Mouse (Mus musculus) forebrain, postnatal 0 days (tissue): ENCODE measurements around the gene Fam222a. TPM values are rescaled to one million over a fixed set of nuclear protein-coding genes. Genes with fewer than 3 reads are reported as not detected.
A peak's percentile ranks its signal among the peaks of the same experiment; 100 is the strongest.

Experiments used
- ATAC-seq: fragments of 200-750 bp; cut with Nextera tagmentation; 2 replicates; pipeline ENCODE4 v1.8.0; 2017; ENCODE audit warnings: mild to moderate bottlenecking, moderate library complexity
- DNase-seq: peaks from one replicate; pipeline ENCODE4 v3.0.0-alpha.2; 2015
- H3K27ac ChIP-seq: fragments of 300-500 bp; sonication (generic); 2 replicates; pipeline ENCODE4 v1.5.1; 2014; ENCODE audit warnings: low read depth, mild to moderate bottlenecking, antibody characterized with exemption, low read length, moderate library complexity, mixed read lengths
- H3K27me3 ChIP-seq: fragments of 300-500 bp; sonication (generic); 2 replicates; pipeline ENCODE4 v1.6.1; 2014; ENCODE audit warnings: mild to moderate bottlenecking, low read length, mixed read lengths; ENCODE audit not compliant: insufficient read depth
- H3K36me3 ChIP-seq: fragments of 300-500 bp; sonication (generic); 2 replicates; pipeline ENCODE4 v1.6.1; 2014; ENCODE audit warnings: mild to moderate bottlenecking, moderate library complexity; ENCODE audit not compliant: insufficient read depth
- H3K4me1 ChIP-seq: fragments of 300-500 bp; sonication (generic); 2 replicates; pipeline ENCODE4 v1.6.1; 2014; ENCODE audit warnings: antibody characterized with exemption; ENCODE audit not compliant: insufficient read depth
- H3K4me2 ChIP-seq: fragments of 300-500 bp; sonication (generic); 2 replicates; pipeline ENCODE4 v1.6.1; 2014; ENCODE audit warnings: low read depth, mild to moderate bottlenecking, moderate library complexity
- H3K4me3 ChIP-seq: fragments of 300-500 bp; sonication (generic); 2 replicates; pipeline ENCODE4 v1.5.1; 2014; ENCODE audit warnings: low read depth, low read length, mixed read lengths
- H3K9ac ChIP-seq: fragments of 300-500 bp; sonication (generic); 2 replicates; pipeline ENCODE4 v1.6.1; 2014; ENCODE audit warnings: mild to moderate bottlenecking
- H3K9me3 ChIP-seq: fragments of 300-500 bp; sonication (generic); 2 replicates; pipeline ENCODE4 v1.6.1; 2016; ENCODE audit warnings: low read length
- CTCF ChIP-seq: sonication (generic); IDR thresholded peaks from 2 replicates; pipeline ENCODE4 v1.5.1; 2016; ENCODE audit warnings: antibody characterized with exemption, control low read depth, low read depth
- WGBS: fragments of 180-500 bp; shearing (Covaris S2); extraction: QIAGEN DNeasy Blood & Tissue Kit; methylation state at CpG from one replicate; pipeline ENCODE4 v1.1.7; 2014; 5-methylcytosine and 5-hydroxymethylcytosine counted together
- polyA plus RNA-seq: library from polyadenylated mRNA; unstranded; fragments of >200 nt; fragmentation: Nextera tagmentation; extraction: Ambion mirVana; gene quantifications from 2 replicates; pipeline ENCODE4 v1.2.1, GENCODE M21; 2015
- total RNA-seq: library from RNA; depleted of rRNA; stranded (reverse); fragments of >200 nt; gene quantifications from 2 replicates; pipeline ENCODE4 v1.2.3, GENCODE M21; 2014; rRNA removed

The Fam222a gene
- total RNA-seq: 6.2 and 8.2 TPM in 2 replicates
- 2.9 and 3.4 TPM in 2 replicates for polyA plus RNA-seq

- Histone ChIP-seq H3K4me3 (peak within 1 kb of the TSS; percentile 76), H3K27me3 (peaks cover 6% of the 10 kb centered on the region; the same call in 1 of the 2 replicates), H3K4me1 (peaks cover 26% of the 10 kb centered on the region), H3K9ac (peak within 1 kb of the TSS; percentile 65), H3K4me2 (peak within 1 kb of the TSS; percentile 83), H3K36me3 (no peaks in the 10 kb centered on the region), H3K27ac (peak within 1 kb of the TSS; percentile 81), H3K9me3 (no peaks in the 10 kb centered on the region)
- TF ChIP-seq CTCF: peak; percentile 74
- WGBS: 1% methylated on average over 61 of the region's 72 CpGs
- ATAC-seq (peak; percentile 63), DNase-seq (peak; percentile 81)
These were observed at the start of gene Fam222a for GRCm38 (mm10) chr5:114567565-114568197. Gene Fam222a, plus strand, starts transcription at chr5:114568016.

DNA sequence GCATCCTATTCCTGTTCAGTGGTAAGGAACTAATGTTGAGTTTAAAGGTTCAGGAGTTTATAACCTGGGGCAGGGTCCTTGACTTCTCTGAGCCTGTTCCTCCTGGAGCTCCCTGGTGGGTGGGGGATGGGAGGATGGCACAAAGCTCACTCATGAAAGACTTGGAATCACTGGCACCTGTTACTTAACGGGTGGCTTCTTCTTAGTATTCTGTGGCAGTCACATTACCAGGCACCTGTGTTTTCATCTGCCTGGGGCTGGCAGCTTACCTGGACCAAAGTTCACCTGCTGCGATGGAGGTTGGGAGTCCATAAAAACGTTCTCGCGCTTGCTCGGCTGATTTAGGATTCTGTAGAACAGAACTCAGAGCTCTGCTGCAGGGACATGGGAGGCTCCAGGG lies 39.5 kb upstream of the Fam222a start:
- Histone ChIP-seq H3K9me3 (no peaks in the 10 kb centered on the region), H3K27me3 (no peaks in the 10 kb centered on the region), H3K27ac (no peak overlapping the region), H3K4me2 (no peak overlapping the region), H3K36me3 (no peaks in the 10 kb centered on the region), H3K4me3 (no peak overlapping the region), H3K9ac (no peak overlapping the region), H3K4me1 (no peaks in the 10 kb centered on the region)
- TF ChIP-seq CTCF: no peak
- DNase-seq (no peak), ATAC-seq (no peak)
- WGBS: 83% methylated on average over 6 of the region's 6 CpGs

- no peaks in the 10 kb centered on the region for H3K9me3 ChIP-seq
- 35% methylated on average over 6 of the region's 6 CpGs for WGBS
- H3K4me2 ChIP-seq: no peak overlapping the region
- ATAC-seq (no peak), DNase-seq (no peak)
- H3K27me3 ChIP-seq: no peaks in the 10 kb centered on the region
- no peak for TF ChIP-seq CTCF
- H3K4me1 ChIP-seq: no peaks in the 10 kb centered on the region
- no peak overlapping the region for H3K27ac ChIP-seq
- H3K9ac ChIP-seq: no peak overlapping the region
- H3K36me3 ChIP-seq: no peaks in the 10 kb centered on the region
- H3K4me3 ChIP-seq: no peak overlapping the region
These were observed 37.5 kb upstream of the Fam222a start for GRCm38 (mm10) chr5:114530337-114530736.

DNA sequence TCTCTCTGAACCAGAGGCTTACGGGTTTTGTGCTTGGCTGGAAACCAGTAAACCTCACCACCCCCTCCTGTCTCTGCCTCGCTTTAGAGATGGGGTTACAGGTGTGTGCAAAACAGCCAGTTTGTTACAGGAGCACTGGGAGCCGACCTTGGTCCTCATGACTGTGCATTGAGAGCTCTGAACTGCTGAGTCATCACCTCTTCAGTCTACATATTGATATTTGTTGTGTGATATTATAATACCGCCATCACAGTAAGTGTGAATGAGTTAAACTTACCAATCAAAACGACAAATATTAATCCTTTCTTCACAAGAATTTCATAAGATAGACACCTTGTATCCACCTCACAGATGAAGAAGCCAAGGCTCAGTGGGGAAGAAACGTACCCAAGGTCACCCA lies 35.8 kb upstream of the Fam222a start:
- Histone ChIP-seq H3K27ac (no peak overlapping the region), H3K27me3 (peaks cover 2% of the 10 kb centered on the region; the same call in 1 of the 2 replicates), H3K36me3 (no peaks in the 10 kb centered on the region), H3K4me3 (no peak overlapping the region), H3K9ac (no peak overlapping the region), H3K4me1 (no peaks in the 10 kb centered on the region), H3K9me3 (no peaks in the 10 kb centered on the region), H3K4me2 (no peak overlapping the region)
- TF ChIP-seq CTCF: no peak
- DNase-seq (no peak), ATAC-seq (no peak)
- 68% methylated on average over 6 of the region's 6 CpGs for WGBS

DNA sequence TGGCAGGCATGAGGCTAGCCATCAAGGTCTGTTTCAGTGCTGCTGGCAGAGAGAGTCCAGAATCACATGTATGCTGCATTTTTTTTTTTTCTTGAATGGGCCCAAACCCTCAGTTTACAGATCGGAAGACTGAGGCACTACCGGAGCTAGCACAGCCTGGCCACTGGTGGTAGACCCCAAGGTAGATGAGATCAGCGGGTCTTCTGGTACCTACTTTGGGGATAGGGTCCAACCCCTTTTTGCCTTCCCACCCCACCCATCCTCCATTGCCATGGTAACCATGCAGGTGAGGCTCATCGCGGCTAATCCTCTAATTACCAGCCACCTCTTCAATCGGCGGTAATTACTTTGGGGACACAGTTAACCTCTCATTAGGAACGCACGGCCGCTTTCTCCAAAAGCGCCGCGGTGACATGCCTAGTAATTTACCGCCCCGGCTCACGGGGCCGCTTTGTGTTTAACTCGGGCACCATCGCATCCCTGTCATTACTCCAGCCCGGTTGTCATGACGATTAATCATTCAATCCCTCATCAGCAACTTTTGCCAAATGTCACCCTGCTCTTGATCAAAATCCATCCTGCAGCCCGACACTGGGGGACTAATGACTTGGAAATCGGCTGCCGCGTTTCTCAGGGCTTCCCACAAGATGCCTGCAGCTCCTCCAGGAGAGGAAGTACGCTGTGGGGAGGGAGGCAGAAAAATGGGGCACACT lies 30.4 kb upstream of the Fam222a start:
- H3K36me3 ChIP-seq: no peaks in the 10 kb centered on the region
- 4% methylated on average over 26 of the region's 26 CpGs for WGBS
- no peak overlapping the region for H3K27ac ChIP-seq
- TF ChIP-seq CTCF: no peak
- no peaks in the 10 kb centered on the region for H3K9me3 ChIP-seq
- H3K9ac ChIP-seq: peak overlapping the region; percentile 18; the same call in 1 of the 2 replicates
- ATAC-seq (peak; percentile 74), DNase-seq (peak; percentile 73)
- H3K4me1 ChIP-seq: peaks cover 3% of the 10 kb centered on the region
- 0 out of 2 replicates have a peak overlapping the region, but pooled peaks have one; percentile 9 for H3K4me3 ChIP-seq
- peaks cover 9% of the 10 kb centered on the region; the same call in 1 of the 2 replicates for H3K27me3 ChIP-seq
- peak overlapping the region; percentile 37 for H3K4me2 ChIP-seq

- peaks cover 3% of the 10 kb centered on the region for H3K4me1 ChIP-seq
- peak overlapping the region; percentile 37; the same call in 1 of the 2 replicates for H3K4me2 ChIP-seq
- 6% methylated on average over 8 of the region's 8 CpGs for WGBS
- H3K4me3 ChIP-seq: no peak overlapping the region
- no peak overlapping the region for H3K27ac ChIP-seq
- no peak for TF ChIP-seq CTCF
- no peak for ATAC-seq
- no peak for DNase-seq
- peaks cover 9% of the 10 kb centered on the region; the same call in 1 of the 2 replicates for H3K27me3 ChIP-seq
- H3K9me3 ChIP-seq: no peaks in the 10 kb centered on the region
- H3K36me3 ChIP-seq: no peaks in the 10 kb centered on the region
- H3K9ac ChIP-seq: peak overlapping the region; percentile 18; the same call in 1 of the 2 replicates
These were observed 29.8 kb upstream of the Fam222a start for GRCm38 (mm10) chr5:114538021-114538405.

DNA sequence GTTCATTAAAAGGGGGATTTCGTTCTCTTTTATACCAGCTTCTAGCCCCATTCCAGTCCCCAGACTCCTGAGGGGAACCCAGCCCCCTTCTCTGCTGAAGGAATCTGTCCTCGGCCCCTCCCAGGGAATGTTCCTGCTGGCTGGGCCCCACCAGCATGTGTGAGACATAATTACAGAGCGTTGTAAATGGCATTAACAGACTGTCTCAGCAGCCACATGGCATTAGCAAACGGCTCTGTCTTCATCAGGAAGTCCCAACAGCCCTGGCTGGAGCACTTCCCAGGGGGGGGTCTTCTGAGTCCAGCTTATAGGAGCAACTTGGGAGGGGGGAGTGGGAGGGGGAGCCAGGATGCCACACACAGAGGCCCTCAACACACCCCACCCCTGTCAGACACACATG lies 29.1 kb upstream of the Fam222a start:
- 7% methylated on average over 4 of the region's 4 CpGs for WGBS
- no peak for TF ChIP-seq CTCF
- Histone ChIP-seq H3K27ac (no peak overlapping the region), H3K36me3 (no peaks in the 10 kb centered on the region), H3K4me3 (no peak overlapping the region), H3K9ac (no peak overlapping the region), H3K4me2 (no peak overlapping the region), H3K27me3 (peaks cover 9% of the 10 kb centered on the region; the same call in 1 of the 2 replicates), H3K4me1 (peaks cover 3% of the 10 kb centered on the region), H3K9me3 (no peaks in the 10 kb centered on the region)
- ATAC-seq: peak; percentile 58
- DNase-seq: peak; percentile 69
